Mouse (Mus musculus) brown adipose tissue, adult 24 weeks (tissue): ENCODE data around the gene Mmp24. TPM values are rescaled to one million over a fixed set of nuclear protein-coding genes. Genes with fewer than 3 reads are reported as not detected.

ENCODE experiments used
- H3K27ac ChIP-seq: fragments of 200-500 bp; replicated peaks from 2 replicates; pipeline ENCODE4 v1.5.1; 2012; ENCODE audit warnings: low read depth, mild to moderate bottlenecking, low read length
- H3K4me1 ChIP-seq: fragments of 200-500 bp; 2 replicates; pipeline ENCODE4 v1.6.1; 2012; ENCODE audit warnings: low read length, mixed read lengths; ENCODE audit not compliant: control insufficient read depth, insufficient read depth, insufficient read length
- H3K4me3 ChIP-seq: fragments of 200-500 bp; 2 replicates; pipeline ENCODE4 v1.5.1; 2012; ENCODE audit warnings: low read depth, mild to moderate bottlenecking, low read length, moderate library complexity; ENCODE audit not compliant: insufficient read depth
- polyA plus RNA-seq: library from polyadenylated mRNA; stranded (reverse); fragments of >200 nt; gene quantifications from 2 replicates; pipeline ENCODE4 v1.2.4, GENCODE M21; 2012; ENCODE audit not compliant: missing spikeins, insufficient read depth, insufficient read length

Mmp24 gene
- polyA plus RNA-seq, 1 experiment = not detected

- Histone ChIP-seq H3K4me3 (no peak overlapping the region), H3K27ac (no peak overlapping the region), H3K4me1 (no peaks in the 10 kb centered on the region)
Observed at GRCm38 (mm10) chr2:155792899-155793298, 17.8 kb downstream of the Mmp24 start.

GRCm38 (mm10) chr2:155794674-155795445 lies 19.7 kb downstream of the Mmp24 start:
- H3K4me1 ChIP-seq = no peaks in the 10 kb centered on the region
- H3K27ac ChIP-seq = no peak overlapping the region
- no peak overlapping the region for H3K4me3 ChIP-seq

GRCm38 (mm10) chr2:155798613-155799012 lies 23.5 kb downstream of the Mmp24 start:
- no peaks in the 10 kb centered on the region for H3K4me1 ChIP-seq
- H3K27ac ChIP-seq = no peak overlapping the region

GRCm38 (mm10) chr2:155802761-155803160 lies 27.6 kb downstream of the Mmp24 start:
- Histone ChIP-seq H3K4me1 (no peaks in the 10 kb centered on the region; the same call in 1 of the 2 replicates), H3K4me3 (no peak overlapping the region), H3K27ac (no peak overlapping the region)

More at GRCm38 (mm10) chr2:155798613-155799012, 23.5 kb downstream of the Mmp24 start:
- no peak overlapping the region for H3K4me3 ChIP-seq

- Histone ChIP-seq H3K4me3 (no peak overlapping the region), H3K4me1 (no peaks in the 10 kb centered on the region; the same call in 1 of the 2 replicates), H3K27ac (no peak overlapping the region)
Observed at GRCm38 (mm10) chr2:155804053-155804452, 28.9 kb downstream of the Mmp24 start.

DNA sequence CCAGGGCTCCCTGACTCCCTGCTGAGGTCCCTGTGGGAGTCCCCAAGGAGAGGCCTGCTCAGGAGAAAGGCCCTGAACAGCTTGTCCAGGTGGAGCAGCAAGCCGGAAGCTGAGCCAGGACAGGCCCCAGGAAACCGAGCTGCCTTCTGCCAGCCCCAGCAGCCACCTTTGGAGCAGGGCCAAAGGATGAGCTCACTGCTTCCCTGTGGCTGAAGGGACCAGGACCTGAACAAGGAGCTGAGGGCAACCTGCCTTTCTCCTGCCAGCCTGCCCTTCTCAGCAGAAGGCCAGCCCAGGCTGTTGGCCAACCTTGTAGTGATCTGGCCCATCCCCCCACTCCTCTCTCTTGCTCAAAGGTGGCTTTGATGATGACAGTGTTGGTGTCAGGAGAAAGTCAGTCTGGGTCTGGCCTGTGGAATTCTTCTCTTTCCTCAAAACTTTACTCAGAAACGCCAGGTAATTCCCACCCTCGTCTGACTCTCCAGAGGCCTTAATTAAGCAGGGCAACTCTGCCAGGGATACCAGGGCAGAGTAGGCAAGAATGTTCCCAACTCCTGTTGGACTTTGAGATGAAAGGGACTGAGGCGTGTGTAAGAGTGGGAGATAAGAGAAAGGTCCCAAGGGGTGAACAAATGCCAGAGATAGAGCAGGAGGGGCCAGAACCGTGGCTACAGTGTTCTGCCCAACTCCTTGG lies 30.2 kb downstream of the Mmp24 start:
- Histone ChIP-seq H3K4me3 (no peak overlapping the region), H3K27ac (no peak overlapping the region), H3K4me1 (no peaks in the 10 kb centered on the region; the same call in 1 of the 2 replicates)

GRCm38 (mm10) chr2:155805925-155806255 lies 30.7 kb downstream of the Mmp24 start:
- no peaks in the 10 kb centered on the region; the same call in 1 of the 2 replicates for H3K4me1 ChIP-seq
- no peak overlapping the region for H3K27ac ChIP-seq
- no peak overlapping the region for H3K4me3 ChIP-seq

GRCm38 (mm10) chr2:155806548-155806947 lies 31.4 kb downstream of the Mmp24 start:
- Histone ChIP-seq H3K4me3 (no peak overlapping the region), H3K27ac (no peak overlapping the region), H3K4me1 (no peaks in the 10 kb centered on the region; the same call in 1 of the 2 replicates)

- Histone ChIP-seq H3K27ac (no peak overlapping the region), H3K4me3 (no peak overlapping the region), H3K4me1 (no peaks in the 10 kb centered on the region; the same call in 1 of the 2 replicates)
Observed at GRCm38 (mm10) chr2:155807408-155807807, 32.3 kb downstream of the Mmp24 start.

DNA sequence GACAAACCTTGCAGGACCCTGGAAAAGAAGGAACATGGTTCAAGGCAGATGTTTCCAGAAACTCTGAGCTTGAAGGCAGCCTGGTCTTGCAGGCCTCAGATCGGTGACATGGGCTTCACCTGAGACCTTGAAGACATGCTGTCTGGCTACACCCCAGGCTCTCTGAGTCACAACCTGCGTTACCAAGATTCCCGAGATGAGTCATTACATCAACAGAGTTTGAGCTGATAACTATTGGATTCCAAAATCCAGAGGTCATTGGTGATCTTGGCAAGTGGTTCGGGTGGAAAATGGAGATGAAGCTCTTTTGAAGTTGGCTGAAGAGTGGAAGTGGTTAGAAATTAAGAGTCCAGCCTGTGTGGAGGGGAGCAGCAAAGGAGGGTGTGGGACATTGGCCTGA lies 34.5 kb downstream of the Mmp24 start:
- Histone ChIP-seq H3K4me3 (no peak overlapping the region), H3K27ac (no peak overlapping the region), H3K4me1 (no peaks in the 10 kb centered on the region; the same call in 1 of the 2 replicates)

DNA sequence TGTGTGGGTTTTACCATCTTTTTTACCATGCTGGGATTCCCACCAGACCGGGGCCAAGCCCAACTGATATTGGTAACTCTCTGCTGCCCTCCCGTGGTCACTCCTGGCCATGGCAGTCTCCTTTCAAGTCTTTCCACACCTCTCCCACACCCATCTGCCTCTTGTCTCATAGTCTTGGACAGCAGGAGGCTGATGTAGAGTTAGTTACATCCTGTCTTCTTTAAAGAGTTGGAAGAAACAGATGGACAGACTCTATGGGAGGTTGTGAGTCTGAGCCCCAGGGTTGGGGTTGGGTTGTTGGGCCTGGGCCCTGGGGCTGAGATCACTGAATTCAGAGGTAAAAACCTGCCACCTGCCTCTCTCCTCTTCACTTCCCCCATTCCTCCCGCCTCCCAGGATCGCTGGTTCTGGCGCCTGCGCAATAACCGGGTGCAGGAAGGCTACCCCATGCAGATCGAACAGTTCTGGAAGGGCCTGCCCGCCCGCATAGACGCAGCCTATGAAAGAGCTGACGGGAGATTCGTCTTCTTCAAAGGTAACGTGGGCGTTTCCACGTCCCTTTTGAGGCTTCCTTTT lies 36.8 kb downstream of the Mmp24 start:
- Histone ChIP-seq H3K4me3 (no peak overlapping the region), H3K27ac (no peak overlapping the region), H3K4me1 (no peaks in the 10 kb centered on the region)

- Histone ChIP-seq H3K4me3 (no peak overlapping the region), H3K4me1 (no peaks in the 10 kb centered on the region), H3K27ac (no peak overlapping the region)
Observed at GRCm38 (mm10) chr2:155812637-155813036, 37.5 kb downstream of the Mmp24 start.

DNA sequence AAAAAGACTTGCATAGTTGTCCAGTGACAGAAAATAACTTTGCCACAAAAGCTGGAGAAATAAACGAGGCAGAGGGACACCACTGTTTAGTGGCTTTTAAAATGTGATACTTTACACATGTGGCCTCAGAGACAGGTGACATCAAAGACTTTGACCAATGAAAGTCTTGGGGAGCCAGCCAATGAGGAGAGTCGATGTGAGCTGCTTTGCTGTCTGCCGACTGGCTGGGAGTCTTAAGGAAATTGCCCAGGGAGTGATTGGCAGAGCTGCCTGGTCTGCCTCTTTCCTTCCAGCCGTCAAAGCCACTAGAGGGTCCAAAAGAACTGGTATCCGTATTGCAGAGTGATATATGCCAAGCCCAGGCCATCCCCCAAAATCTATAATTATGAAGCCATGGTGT lies 39.7 kb downstream of the Mmp24 start:
- Histone ChIP-seq H3K27ac (no peak overlapping the region), H3K4me3 (no peak overlapping the region), H3K4me1 (no peaks in the 10 kb centered on the region; the same call in 1 of the 2 replicates)

DNA sequence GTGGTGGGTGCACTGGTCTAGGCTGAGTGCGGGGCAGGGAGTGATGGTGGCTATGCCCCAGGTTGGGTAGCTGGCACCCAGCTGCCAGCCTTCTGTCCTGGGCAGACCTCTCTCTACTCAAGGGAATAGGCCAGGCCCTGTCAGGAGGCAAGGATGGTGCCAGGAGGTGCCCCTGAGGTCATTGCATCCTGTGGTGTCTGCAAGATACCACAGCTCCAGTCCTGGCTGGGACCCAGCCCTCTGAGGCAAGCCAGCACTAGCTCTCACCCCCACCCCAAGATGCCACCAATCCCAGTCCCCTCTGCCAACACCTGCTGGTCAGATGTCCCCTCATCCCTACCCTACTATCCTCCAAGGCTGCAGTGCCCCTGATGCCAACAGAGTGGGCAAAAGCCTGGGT lies 41.0 kb downstream of the Mmp24 start:
- H3K27ac ChIP-seq = no peak overlapping the region
- no peaks in the 10 kb centered on the region; the same call in 1 of the 2 replicates for H3K4me1 ChIP-seq

More for the DNA sequence above, 41.0 kb downstream of the Mmp24 start:
- no peak overlapping the region for H3K4me3 ChIP-seq
